Mouse (Mus musculus) stomach, postnatal 0 days (tissue): ENCODE measurements around the gene Shroom3.

Experiments
- CTCF ChIP-seq: IDR thresholded peaks from 2 replicates; pipeline ENCODE4 v1.5.1; 2016; ENCODE audit warnings: antibody characterized with exemption, low read depth, mild to moderate bottlenecking, moderate library complexity
- EP300 ChIP-seq: optimal IDR thresholded peaks from 2 replicates; pipeline ENCODE3; 2016; ENCODE audit warnings: antibody characterized with exemption

GRCm38 (mm10) chr5:92767194-92767777, 84.1 kb downstream of the Shroom3 start:
- no peak for TF ChIP-seq CTCF
- TF ChIP-seq EP300, result no peak
